Mouse (Mus musculus) myocyte (in vitro differentiated cells): ENCODE measurements at regions not wholly inside any gene's neighbourhood (a gene's known extent, or its start where the extent isn't known, plus 50 kb on each side); places are given as distances from the start of the nearest gene placed in this dataset.

Source experiments
- H3K27me3 ChIP-seq: one replicate; pipeline ENCODE4 v1.6.1; 2011; ENCODE audit not compliant: control insufficient read depth, insufficient read depth, insufficient read length
- H3K36me3 ChIP-seq: one replicate; pipeline ENCODE4 v1.6.1; 2011; ENCODE audit not compliant: control insufficient read depth, insufficient read depth
- H3K4me2 ChIP-seq: one replicate; pipeline ENCODE4 v1.6.1; 2011; ENCODE audit warnings: low read depth, control low read depth
- H3K4me3 ChIP-seq: one replicate; pipeline ENCODE4 v1.5.1; 2011; ENCODE audit warnings: mild to moderate bottlenecking, control low read depth, moderate library complexity
- H3K79me2 ChIP-seq: one replicate; pipeline ENCODE4 v1.6.1; 2011; ENCODE audit not compliant: control insufficient read depth, insufficient read depth
- H3ac ChIP-seq: one replicate; pipeline ENCODE4 v1.6.1; 2011; ENCODE audit not compliant: control insufficient read depth, insufficient read length
- CEBPB ChIP-seq: IDR thresholded peaks from 2 replicates; pipeline ENCODE4 v1.6.1; 2011; ENCODE audit warnings: mild to moderate bottlenecking, moderate library complexity; ENCODE audit not compliant: poor library complexity, insufficient read depth, severe bottlenecking
- E2F4 ChIP-seq: IDR thresholded peaks from one replicate; pipeline ENCODE4 v1.6.1; 2011; ENCODE audit warnings: mild to moderate bottlenecking, control low read depth, moderate library complexity; ENCODE audit not compliant: insufficient read depth
- MAX ChIP-seq: IDR thresholded peaks from one replicate; pipeline ENCODE4 v1.6.1; 2011; ENCODE audit warnings: low read depth, mild to moderate bottlenecking, control low read depth
- MYOD1 ChIP-seq, 3 experiments: IDR thresholded peaks; one replicate each; pipeline ENCODE4 v1.6.1; 2011; ENCODE audit warnings: control low read depth in 2 of 3, low read depth in 2 of 3, mild to moderate bottlenecking in 2 of 3, moderate library complexity in 1 of 3; ENCODE audit not compliant: insufficient read length in 2 of 3, control insufficient read depth in 1 of 3
- MYOG ChIP-seq, 3 experiments: IDR thresholded peaks; one replicate each; pipeline ENCODE4 v1.6.1; 2011; ENCODE audit warnings: control low read depth in 2 of 3, low read depth in 2 of 3, mild to moderate bottlenecking in 2 of 3; ENCODE audit not compliant: insufficient read length in 2 of 3, control insufficient read depth in 1 of 3, insufficient read depth in 1 of 3
- POLR2A ChIP-seq: IDR thresholded peaks from one replicate; pipeline ENCODE4 v1.6.1; 2011; ENCODE audit warnings: low read depth, mild to moderate bottlenecking, control low read depth, moderate library complexity; ENCODE audit not compliant: insufficient read length
- POLR2AphosphoS2 ChIP-seq: IDR thresholded peaks from one replicate; pipeline ENCODE4 v1.6.1; 2011; ENCODE audit warnings: low read depth, control low read depth; ENCODE audit not compliant: insufficient read length
- REST ChIP-seq: IDR thresholded peaks from one replicate; pipeline ENCODE4 v1.6.1; 2011; ENCODE audit warnings: mild to moderate bottlenecking, control low read depth, moderate library complexity; ENCODE audit not compliant: insufficient read depth, insufficient read length
- SRF ChIP-seq: IDR thresholded peaks from one replicate; pipeline ENCODE4 v1.6.1; 2011; ENCODE audit warnings: low read depth; ENCODE audit not compliant: control insufficient read depth, insufficient read length
- TCF12 ChIP-seq: IDR thresholded peaks from one replicate; pipeline ENCODE4 v1.6.1; 2011; ENCODE audit warnings: mild to moderate bottlenecking, control low read depth; ENCODE audit not compliant: poor library complexity, insufficient read depth, severe bottlenecking
- TCF3 ChIP-seq: IDR thresholded peaks from one replicate; pipeline ENCODE4 v1.6.1; 2011; ENCODE audit warnings: low read depth, control low read depth; ENCODE audit not compliant: insufficient read length
- USF1 ChIP-seq: IDR thresholded peaks from one replicate; pipeline ENCODE4 v1.6.1; 2011; ENCODE audit warnings: low read depth, mild to moderate bottlenecking, control low read depth, moderate library complexity

- no peaks in the 10 kb centered on the region for H3K36me3 ChIP-seq
- H3K27me3 ChIP-seq: peaks cover 3% of the 10 kb centered on the region
- no peak overlapping the region for H3K4me2 ChIP-seq
- TF ChIP-seq CEBPB (0 out of 2 replicates have a peak, but pooled peaks have one; percentile 20), TCF12 (no peak), MYOD1 (IDR thresholded peaks at IDR 0.05; ENCODE audit: control insufficient read depth in 1 of 3, insufficient read length in 2 of 3, low read depth in 2 of 3) (no peak), USF1 (no peak)
- H3K79me2 ChIP-seq: no peaks in the 10 kb centered on the region
- no peak overlapping the region for H3ac ChIP-seq
- no peak overlapping the region for H3K4me3 ChIP-seq
Measured at GRCm38 (mm10) chr12:33591031-33591430, 161.6 kb downstream of the Twistnb start.

- no peaks in the 10 kb centered on the region for H3K36me3 ChIP-seq
- no peak overlapping the region for H3K4me3 ChIP-seq
- H3K4me2 ChIP-seq: peak overlapping the region; percentile 38
- H3ac ChIP-seq: no peak overlapping the region
- H3K27me3 ChIP-seq: no peaks in the 10 kb centered on the region
- H3K79me2 ChIP-seq: no peaks in the 10 kb centered on the region
- TF ChIP-seq MYOG (IDR thresholded peaks at IDR 0.05; ENCODE audit: control insufficient read depth in 1 of 3, insufficient read depth in 1 of 3, insufficient read length in 2 of 3, low read depth in 2 of 3) (no peak), POLR2A (no peak), CEBPB (no peak), E2F4 (no peak), MAX (no peak), SRF (no peak), MYOD1 (IDR thresholded peaks at IDR 0.05; ENCODE audit: control insufficient read depth in 1 of 3, insufficient read length in 2 of 3, low read depth in 2 of 3) (no peak)
Measured at GRCm38 (mm10) chr12:33592431-33592911, 163.0 kb downstream of the Twistnb start.

- Histone ChIP-seq H3K79me2 (no peaks in the 10 kb centered on the region), H3ac (no peak overlapping the region), H3K4me3 (no peak overlapping the region), H3K27me3 (no peaks in the 10 kb centered on the region), H3K36me3 (no peaks in the 10 kb centered on the region), H3K4me2 (peak overlapping the region; percentile 38)
- TF ChIP-seq REST (no peak), E2F4 (no peak), POLR2A (no peak), TCF12 (no peak), SRF (no peak), MAX (no peak), MYOD1 (IDR thresholded peaks at IDR 0.05; ENCODE audit: control insufficient read depth in 1 of 3, insufficient read length in 2 of 3, low read depth in 2 of 3) (no peak), TCF3 (no peak), MYOG (IDR thresholded peaks at IDR 0.05; ENCODE audit: control insufficient read depth in 1 of 3, insufficient read depth in 1 of 3, insufficient read length in 2 of 3, low read depth in 2 of 3) (no peak), USF1 (no peak), POLR2AphosphoS2 (no peak), CEBPB (no peak)
Measured at GRCm38 (mm10) chr12:33592938-33593337, 163.5 kb downstream of the Twistnb start.

- TF ChIP-seq MYOG (IDR thresholded peaks at IDR 0.05; ENCODE audit: control insufficient read depth in 1 of 3, insufficient read depth in 1 of 3, insufficient read length in 2 of 3, low read depth in 2 of 3) (no peak), MAX (no peak), TCF12 (no peak), CEBPB (no peak), POLR2AphosphoS2 (no peak), TCF3 (no peak), E2F4 (no peak), POLR2A (no peak)
- H3K79me2 ChIP-seq: no peaks in the 10 kb centered on the region
- no peaks in the 10 kb centered on the region for H3K27me3 ChIP-seq
- no peak overlapping the region for H3ac ChIP-seq
- no peaks in the 10 kb centered on the region for H3K36me3 ChIP-seq
- H3K4me3 ChIP-seq: no peak overlapping the region
- no peak overlapping the region for H3K4me2 ChIP-seq
Measured at GRCm38 (mm10) chr12:33593685-33594084, 164.2 kb downstream of the Twistnb start.

GRCm38 (mm10) chr12:33605393-33605792, 176.0 kb downstream of the Twistnb start:
- no peak overlapping the region for H3K4me2 ChIP-seq
- H3K79me2 ChIP-seq: no peaks in the 10 kb centered on the region
- H3ac ChIP-seq: no peak overlapping the region
- no peak overlapping the region for H3K4me3 ChIP-seq
- no peaks in the 10 kb centered on the region for H3K36me3 ChIP-seq
- H3K27me3 ChIP-seq: no peaks in the 10 kb centered on the region
- TF ChIP-seq CEBPB: no peak
- TF ChIP-seq POLR2AphosphoS2: no peak
- TF ChIP-seq TCF3: no peak
- TF ChIP-seq MYOG (IDR thresholded peaks at IDR 0.05; ENCODE audit: control insufficient read depth in 1 of 3, insufficient read depth in 1 of 3, insufficient read length in 2 of 3, low read depth in 2 of 3): no peak
- no peak for TF ChIP-seq TCF12
- TF ChIP-seq REST: no peak
- TF ChIP-seq POLR2A: no peak
- no peak for TF ChIP-seq SRF
- no peak for TF ChIP-seq USF1
